Mouse (Mus musculus): Measurements from ENCODE around the gene Rsph4a. TPM values are rescaled to one million over a fixed set of nuclear protein-coding genes. Genes with fewer than 3 reads are reported as not detected.

Gene Rsph4a
- polyA plus RNA-seq, 1 experiment, result 0.46 TPM

DNA sequence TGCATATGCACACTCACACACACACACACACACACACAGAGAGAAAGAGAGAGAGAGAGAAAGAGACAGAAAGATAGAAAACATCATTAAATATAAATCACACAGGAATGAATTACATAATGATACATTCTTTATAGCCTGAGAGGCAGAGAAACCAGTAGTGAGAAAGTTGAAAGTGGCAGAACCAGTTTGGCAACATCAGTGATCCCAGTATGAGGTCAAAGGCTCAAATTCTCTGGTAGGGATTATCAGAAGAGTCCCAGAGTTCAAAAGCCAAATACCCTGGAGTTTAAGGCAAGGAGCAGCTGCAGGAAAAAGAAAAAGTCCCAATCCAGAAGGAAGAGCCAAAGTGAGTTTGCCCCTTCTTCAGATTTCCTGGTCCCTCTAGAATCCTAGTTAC lies 35.8 kb downstream of the Rsph4a start:
- TF ChIP-seq CTCF (IDR thresholded peaks at IDR 0.05; ENCODE audit: borderline replicate concordance, insufficient read depth, low read depth, low read length), result no peak
- TF ChIP-seq POLR2A (IDR thresholded peaks at IDR 0.05; ENCODE audit: borderline replicate concordance, insufficient read depth, low read length), result no peak
- Histone ChIP-seq H3K4me1 (ENCODE audit: control insufficient read depth, insufficient read depth, low read length) (0 out of 2 replicates have a peak, but pooled peaks cover 3% of the 10 kb centered on the region), H3K27ac (ENCODE audit: insufficient read depth, low read length) (no peak overlapping the region), H3K4me3 (replicated peaks; ENCODE audit: insufficient read depth, low read depth, low read length) (no peak overlapping the region), H3K27me3 (ENCODE audit: control insufficient read depth, insufficient read depth, low read length) (no peaks in the 10 kb centered on the region)
- DNase-seq, result no peak

DNA sequence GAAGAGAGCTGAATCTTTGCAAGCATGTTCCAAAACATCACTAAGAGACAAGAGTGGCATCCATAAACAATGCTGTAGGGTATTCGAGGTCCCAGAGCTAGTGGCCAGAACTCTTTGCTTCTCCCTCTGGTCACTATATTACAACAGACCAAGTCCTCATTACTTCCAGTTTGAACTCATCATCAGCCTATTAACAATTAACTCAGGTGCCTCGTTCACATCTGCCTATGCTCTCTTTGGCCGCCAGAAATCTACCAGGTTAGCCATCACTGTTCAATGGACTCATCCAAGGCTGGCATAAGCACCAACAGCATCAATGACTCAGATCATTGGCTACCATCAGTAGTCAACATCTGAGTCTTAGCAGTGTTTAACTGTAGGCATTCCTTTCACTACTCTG lies 40.5 kb downstream of the Rsph4a start:
- Histone ChIP-seq H3K4me1 (ENCODE audit: control insufficient read depth, insufficient read depth, low read length) (0 out of 2 replicates have a peak, but pooled peaks cover 6% of the 10 kb centered on the region), H3K4me3 (replicated peaks; ENCODE audit: insufficient read depth, low read depth, low read length) (no peak overlapping the region), H3K27ac (ENCODE audit: insufficient read depth, low read length) (no peak overlapping the region), H3K27me3 (ENCODE audit: control insufficient read depth, insufficient read depth, low read length) (no peaks in the 10 kb centered on the region)
- whole genome bisulfite sequencing, result 84% methylated on average over 3 of the region's 3 CpGs
- no peak for DNase-seq
- TF ChIP-seq POLR2A (IDR thresholded peaks at IDR 0.05; ENCODE audit: borderline replicate concordance, insufficient read depth, low read length) (no peak), CTCF (IDR thresholded peaks at IDR 0.05; ENCODE audit: borderline replicate concordance, insufficient read depth, low read depth, low read length) (no peak)

DNA sequence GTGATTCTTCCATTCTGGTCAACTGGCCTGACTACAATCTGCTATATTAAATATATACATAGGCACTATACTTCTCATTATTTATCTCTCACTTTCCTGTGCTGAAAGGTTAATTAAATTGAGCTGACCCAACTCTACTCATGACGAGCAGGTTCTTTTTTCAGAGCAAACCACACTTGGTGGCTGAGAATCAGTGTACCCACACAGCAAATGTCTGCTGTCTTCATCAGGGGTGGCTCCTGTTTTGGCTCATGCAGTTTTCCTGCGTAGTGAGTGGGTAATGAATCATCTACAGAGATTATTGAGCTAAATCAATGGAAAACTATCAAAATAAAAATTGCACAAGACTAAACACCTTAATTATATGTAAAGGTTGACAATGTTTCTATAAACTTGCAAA lies 41.4 kb downstream of the Rsph4a start:
- H3K4me3 ChIP-seq (replicated peaks; ENCODE audit: insufficient read depth, low read depth, low read length), result no peak overlapping the region
- no peak for DNase-seq

DNA sequence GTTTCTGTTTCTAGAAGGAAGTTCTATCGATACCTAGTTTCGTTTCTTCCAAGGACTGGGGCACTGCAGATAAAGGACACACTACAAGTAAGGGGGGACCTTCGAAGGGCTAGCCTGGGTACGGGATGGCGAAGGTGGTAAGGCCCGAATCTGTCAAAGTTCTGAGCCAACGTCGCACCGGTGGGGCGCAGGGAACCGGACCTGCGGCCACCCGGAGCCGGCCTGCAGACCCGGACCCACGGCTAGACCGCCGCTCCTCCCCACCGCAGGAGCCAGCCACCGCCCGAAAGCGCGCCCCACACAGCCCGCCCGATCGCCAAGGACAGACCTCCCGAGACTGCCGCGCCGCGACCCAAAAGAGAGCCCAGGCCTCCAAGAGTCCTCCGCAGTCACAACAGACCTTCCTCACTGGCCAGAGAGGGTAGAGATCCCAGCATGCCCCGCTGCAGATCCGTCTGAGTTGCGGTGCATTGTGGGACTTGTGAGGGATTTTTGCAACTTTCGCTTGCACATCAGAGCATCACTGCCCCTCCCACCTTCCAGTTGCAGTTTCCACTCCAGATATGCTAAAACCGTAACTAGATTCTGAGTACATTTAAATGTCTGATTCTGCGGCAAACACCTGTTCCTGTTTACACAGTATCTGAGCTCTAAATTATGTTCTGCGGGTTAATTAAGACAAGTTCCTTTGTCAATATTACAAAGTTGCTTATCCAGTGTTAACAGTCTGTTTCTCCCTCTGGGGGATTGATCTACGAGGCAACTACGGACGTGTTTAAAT lies 46.1 kb downstream of the Rsph4a start, which contains the start of gene Zup1:
Gene Zup1, minus strand, starts transcription at position 467 of the 781 bp plus-strand sequence.
- no peaks in the 10 kb centered on the region for H3K27me3 ChIP-seq (ENCODE audit: control insufficient read depth, insufficient read depth, low read length)
- peak within 1 kb of the TSS; percentile 82 for H3K4me3 ChIP-seq (replicated peaks; ENCODE audit: insufficient read depth, low read depth, low read length)
- H3K27ac ChIP-seq (ENCODE audit: insufficient read depth, low read length), result peak within 1 kb of the TSS; percentile 20; the same call in 1 of the 2 replicates
- TF ChIP-seq CTCF (IDR thresholded peaks at IDR 0.05; ENCODE audit: borderline replicate concordance, insufficient read depth, low read depth, low read length), result no peak
- TF ChIP-seq POLR2A (IDR thresholded peaks at IDR 0.05; ENCODE audit: borderline replicate concordance, insufficient read depth, low read length), result peak; percentile 63; the same call in 1 of the 2 replicates
- WGBS, result under 1% methylated on average over 42 of the region's 42 CpGs
- H3K4me1 ChIP-seq (ENCODE audit: control insufficient read depth, insufficient read depth, low read length), result 0 out of 2 replicates have a peak, but pooled peaks cover 2% of the 10 kb centered on the region
- peak; percentile 80 to 84 for DNase-seq

More for the DNA sequence above, 41.4 kb downstream of the Rsph4a start:
- H3K27me3 ChIP-seq (ENCODE audit: control insufficient read depth, insufficient read depth, low read length), result no peaks in the 10 kb centered on the region
- WGBS, result 65% methylated on average over 2 of the region's 2 CpGs
- no peak for TF ChIP-seq CTCF (IDR thresholded peaks at IDR 0.05; ENCODE audit: borderline replicate concordance, insufficient read depth, low read depth, low read length)
- no peak for TF ChIP-seq POLR2A (IDR thresholded peaks at IDR 0.05; ENCODE audit: borderline replicate concordance, insufficient read depth, low read length)
- H3K27ac ChIP-seq (ENCODE audit: insufficient read depth, low read length), result no peak overlapping the region
- H3K4me1 ChIP-seq (ENCODE audit: control insufficient read depth, insufficient read depth, low read length), result 0 out of 2 replicates have a peak, but pooled peaks cover 6% of the 10 kb centered on the region

DNA sequence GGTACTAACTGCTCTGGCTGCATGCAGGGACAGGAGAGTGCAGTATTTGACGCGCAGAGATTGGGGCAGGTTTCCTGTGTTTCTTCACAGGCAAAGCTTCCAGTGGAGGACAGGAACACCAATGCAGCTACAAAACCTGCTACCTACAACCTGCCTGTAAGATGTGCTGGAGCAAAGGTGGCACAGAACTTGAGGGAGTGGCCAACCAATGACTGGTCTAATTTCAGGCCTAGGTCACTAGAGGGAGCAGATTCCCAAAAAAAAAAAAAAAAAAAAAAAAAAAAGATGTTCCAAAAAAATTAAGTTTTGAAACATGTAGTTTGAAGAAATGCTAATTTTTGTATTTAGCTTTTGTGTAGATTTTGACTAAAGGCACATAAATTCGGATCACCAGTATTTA lies 47.6 kb downstream of the Rsph4a start:
- 89% methylated on average over 3 of the region's 3 CpGs for WGBS
- H3K4me3 ChIP-seq (replicated peaks; ENCODE audit: insufficient read depth, low read depth, low read length), result no peak overlapping the region
- no peaks in the 10 kb centered on the region for H3K27me3 ChIP-seq (ENCODE audit: control insufficient read depth, insufficient read depth, low read length)
- H3K4me1 ChIP-seq (ENCODE audit: control insufficient read depth, insufficient read depth, low read length), result 0 out of 2 replicates have a peak, but pooled peaks cover 2% of the 10 kb centered on the region
- DNase-seq, result no peak
- no peak overlapping the region for H3K27ac ChIP-seq (ENCODE audit: insufficient read depth, low read length)
- TF ChIP-seq CTCF (IDR thresholded peaks at IDR 0.05; ENCODE audit: borderline replicate concordance, insufficient read depth, low read depth, low read length) (no peak), POLR2A (IDR thresholded peaks at IDR 0.05; ENCODE audit: borderline replicate concordance, insufficient read depth, low read length) (no peak)

Other genes with a start within 250 kb of the Rsph4a start
- gene Sult3a2, start 118.4 kb upstream of the Rsph4a start, polyA plus RNA-seq (2012; rRNA removed), result not detected in 2 replicates
- not detected in 2 replicates for gene Sult3a1, start 47.4 kb upstream of the Rsph4a start, polyA plus RNA-seq (2012; rRNA removed)
- 9.0 and 10.5 TPM in 2 replicates for gene Zup1, start 46.2 kb downstream of the Rsph4a start, polyA plus RNA-seq (2012; rRNA removed)
- 65.2 and 78.4 TPM in 2 replicates for gene Rwdd1, start 114.5 kb downstream of the Rsph4a start, polyA plus RNA-seq (2012; rRNA removed)
- gene Trappc3l, start 132.5 kb downstream of the Rsph4a start, polyA plus RNA-seq (2012; rRNA removed), result not detected in 2 replicates
- not detected in 2 replicates for gene Calhm4, start 139.2 kb downstream of the Rsph4a start, polyA plus RNA-seq (2012; rRNA removed)
- gene Calhm5, start 191.4 kb downstream of the Rsph4a start, polyA plus RNA-seq (2012; rRNA removed), result 0.49 and 0.52 TPM in 2 replicates
- gene Calhm6, start 222.9 kb downstream of the Rsph4a start, polyA plus RNA-seq (2012; rRNA removed), result 0.22 and 0.34 TPM in 2 replicates

Measured in cerebellum, adult 2 months (tissue).